Mouse (Mus musculus): Measurements from ENCODE around the gene Krt81. TPM values are rescaled to one million over a fixed set of nuclear protein-coding genes. Genes with fewer than 3 reads are reported as not detected.

Krt81 gene
- polyA plus RNA-seq, 1 experiment from 2014 or later: 0.47 TPM

DNA sequence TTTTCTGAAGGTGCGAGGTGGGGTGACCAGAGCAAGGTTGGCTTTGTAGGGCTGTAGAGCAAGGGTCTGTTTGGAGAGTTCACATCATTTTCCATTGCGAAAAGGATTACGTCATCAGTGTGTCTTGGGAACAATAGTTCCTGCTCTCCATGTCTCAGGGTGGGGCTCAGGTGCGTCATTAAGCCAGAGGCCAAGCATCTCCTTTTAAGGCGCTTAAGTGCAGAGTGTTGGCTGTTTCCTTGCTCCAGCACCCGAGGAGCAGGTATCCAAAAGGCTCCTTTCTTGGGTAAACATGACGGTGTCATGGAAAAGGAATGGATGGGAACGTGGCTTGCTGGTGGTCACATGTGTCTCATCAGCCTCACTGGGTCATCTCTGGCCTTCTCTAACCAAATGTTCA, 8.8 kb downstream of the Krt81 start:
- DNase-seq (ENCODE audit: low spot score): no peak

DNA sequence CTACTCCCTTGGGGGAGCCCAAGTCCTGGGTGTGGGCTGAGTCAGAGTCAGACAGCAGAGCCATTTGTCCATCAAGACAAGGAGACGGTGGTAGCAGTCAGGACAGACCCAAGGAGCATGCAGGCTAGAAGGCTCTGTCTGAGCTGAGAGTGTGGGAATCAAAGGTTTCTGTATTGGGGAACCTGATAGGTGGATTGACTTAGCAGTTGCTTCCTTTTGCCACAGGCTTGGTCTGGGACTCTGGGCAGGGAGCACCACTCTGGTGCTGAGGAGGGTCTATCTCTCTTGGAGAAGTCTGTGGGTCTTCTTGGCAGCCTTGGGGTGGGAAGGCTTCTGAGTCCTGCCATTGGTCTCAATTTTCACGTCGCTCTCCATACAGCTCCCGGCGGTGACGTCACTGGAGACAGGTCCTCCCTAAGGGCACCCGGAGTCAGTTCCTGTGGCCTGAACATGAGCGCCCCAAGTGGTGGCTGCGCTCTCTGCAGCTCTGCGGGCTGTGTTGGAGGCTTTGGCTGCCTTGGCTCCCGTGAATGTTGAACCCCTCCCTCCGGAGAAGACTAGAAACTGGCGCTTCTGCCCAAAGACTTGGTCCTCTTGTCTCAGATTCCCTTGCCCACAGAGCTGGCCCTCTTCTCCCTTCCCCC, 10.3 kb downstream of the Krt81 start:
- DNase-seq (ENCODE audit: low spot score): peak; percentile 55

DNA sequence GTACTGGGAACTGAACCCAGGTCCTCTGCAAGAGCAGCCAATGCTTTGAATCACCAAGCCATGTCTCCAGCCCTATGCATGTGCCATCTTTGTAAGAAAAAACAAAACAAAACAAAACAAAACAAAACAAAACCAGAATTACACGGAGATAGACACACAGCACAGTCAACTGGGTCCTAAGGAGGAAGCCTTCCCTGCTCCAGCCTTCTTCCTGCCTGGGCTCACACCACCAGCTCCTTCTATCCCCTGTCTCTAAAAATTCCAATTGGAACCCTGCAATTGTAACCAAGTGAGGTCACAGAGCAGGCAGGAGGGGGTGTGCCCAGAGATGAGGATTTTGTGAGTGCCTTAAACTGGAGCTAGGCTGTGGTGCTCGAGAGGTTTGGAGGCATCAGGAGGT, 16.1 kb downstream of the Krt81 start, which contains the start of gene Krt88:
Gene Krt88, plus strand, starts transcription at position 301 of the 400 bp plus-strand sequence.
- no peak for DNase-seq (ENCODE audit: low spot score)

DNA sequence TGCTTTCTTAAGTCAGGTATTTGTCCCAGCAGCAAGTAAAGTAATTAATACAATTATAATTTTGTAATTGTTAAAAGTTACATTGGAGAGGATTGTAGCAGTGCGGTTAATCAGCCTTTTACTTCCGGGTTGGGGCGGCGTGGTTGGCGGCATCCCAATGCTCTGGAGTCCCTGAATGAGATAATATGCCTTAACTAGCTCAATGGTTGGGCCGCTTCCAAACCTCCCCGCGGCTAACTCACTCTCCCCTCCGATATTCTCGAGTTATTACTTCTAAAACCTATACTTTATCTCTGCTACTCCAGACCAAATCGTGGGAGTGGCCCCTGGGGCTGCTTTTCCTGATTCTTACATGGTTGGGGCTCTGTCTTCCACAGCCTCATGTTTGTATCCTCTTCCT, 17.0 kb downstream of the Krt81 start:
- DNase-seq (ENCODE audit: low spot score): no peak

DNA sequence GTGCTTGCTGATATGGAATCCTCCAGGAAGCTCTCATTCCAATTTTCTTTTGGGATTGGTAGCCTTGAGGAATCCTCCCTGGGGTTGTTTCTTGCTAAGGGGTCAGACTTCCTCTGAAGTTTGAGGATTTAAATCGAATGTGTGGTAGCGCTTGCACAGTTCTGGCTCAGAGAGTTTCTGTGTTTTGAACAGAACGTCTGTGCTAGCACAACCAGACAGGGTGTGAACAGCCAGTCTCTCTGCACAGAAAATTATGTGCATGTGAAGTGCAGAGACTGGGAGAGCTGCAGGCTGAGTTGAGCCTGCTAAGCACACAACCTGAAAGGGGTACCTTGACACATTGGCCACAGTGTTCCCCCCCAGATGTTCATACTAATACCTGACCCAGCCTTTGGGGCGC, 22.7 kb downstream of the Krt81 start:
- DNase-seq (ENCODE audit: low spot score): no peak

DNA sequence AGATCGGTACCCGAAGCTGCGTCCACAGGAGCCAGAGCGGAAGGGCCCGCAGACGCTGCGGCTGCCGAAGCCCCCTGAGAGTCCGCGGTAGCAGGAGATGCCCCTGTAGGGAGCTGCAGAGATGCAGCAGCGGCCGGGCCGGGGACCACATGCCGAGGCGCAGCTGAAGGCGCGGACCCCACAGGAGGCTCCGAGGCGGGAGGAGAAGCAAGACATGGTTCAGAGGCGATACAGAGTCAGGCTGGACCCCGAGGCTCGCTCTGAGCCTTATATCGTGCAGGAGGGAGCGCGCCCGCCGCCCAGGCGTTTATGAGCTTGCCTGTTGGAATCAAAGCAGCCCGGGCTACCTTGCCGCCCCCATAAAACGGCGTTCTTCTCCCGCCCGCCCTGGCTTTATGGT, 25.0 kb downstream of the Krt81 start, which contains the start of gene Krt87:
Gene Krt87, minus strand, starts transcription at position 250 of the 400 bp plus-strand sequence.
- DNase-seq (ENCODE audit: low spot score): no peak

DNA sequence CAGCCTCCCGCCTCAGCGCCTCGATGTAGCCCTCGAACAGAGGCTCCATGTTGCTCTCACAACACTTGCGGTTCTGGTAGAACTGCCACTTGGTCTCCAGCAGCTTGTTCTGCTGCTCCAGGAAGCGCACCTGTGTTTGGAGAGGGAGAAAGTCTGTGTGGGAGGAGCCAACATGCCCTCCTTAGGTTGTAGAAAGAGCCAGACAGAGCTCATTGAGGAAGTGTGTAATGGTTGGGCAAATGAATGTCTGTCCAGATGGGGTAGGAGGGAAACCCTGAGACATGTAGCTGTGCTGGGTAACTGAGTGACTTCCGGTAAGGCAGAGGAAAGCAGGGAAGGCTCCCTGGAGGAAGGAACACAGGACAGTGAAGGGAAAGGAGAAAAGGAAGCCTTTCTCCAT, 26.9 kb downstream of the Krt81 start:
- no peak for DNase-seq (ENCODE audit: low spot score)

DNA sequence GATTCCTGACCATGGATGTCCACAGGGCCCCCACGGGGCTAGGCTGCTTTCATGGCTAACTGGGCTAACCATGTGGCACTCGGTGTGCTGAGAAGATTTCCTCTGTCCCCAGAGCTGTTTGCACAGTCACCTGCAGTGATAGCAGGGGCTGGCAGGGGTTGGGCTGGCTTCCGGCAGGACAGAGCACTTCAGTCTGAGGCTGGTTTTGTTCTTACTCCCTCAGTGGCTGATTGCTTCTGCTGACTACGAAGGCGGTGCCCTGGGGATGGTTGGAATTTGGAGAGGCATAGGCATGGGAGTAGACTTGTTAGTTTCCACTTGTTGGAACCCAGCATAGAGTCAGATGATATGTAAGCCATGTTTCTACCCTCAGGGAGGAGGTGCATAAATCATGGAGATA, 38.6 kb downstream of the Krt81 start:
- DNase-seq (ENCODE audit: low spot score): no peak

DNA sequence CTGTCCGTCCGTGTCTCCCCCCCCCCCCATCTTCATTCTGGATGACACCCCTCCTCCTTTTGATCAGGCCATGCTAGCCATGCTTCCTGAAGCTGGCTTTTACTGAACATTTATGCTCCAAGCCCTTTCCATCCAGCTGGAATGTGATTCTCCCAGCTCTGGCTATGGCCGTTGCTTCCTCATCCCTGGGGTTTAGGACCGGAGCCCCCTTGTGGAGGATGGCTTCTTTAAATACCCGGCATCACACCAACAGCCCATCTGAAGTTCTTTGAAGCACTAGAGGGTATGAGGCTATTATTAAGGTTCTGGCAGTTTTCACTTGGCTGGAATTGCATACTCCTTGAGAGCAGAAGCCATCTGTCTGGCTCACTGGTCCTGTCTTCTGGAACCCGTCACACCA, 42.6 kb downstream of the Krt81 start:
- DNase-seq (ENCODE audit: low spot score): no peak

DNA sequence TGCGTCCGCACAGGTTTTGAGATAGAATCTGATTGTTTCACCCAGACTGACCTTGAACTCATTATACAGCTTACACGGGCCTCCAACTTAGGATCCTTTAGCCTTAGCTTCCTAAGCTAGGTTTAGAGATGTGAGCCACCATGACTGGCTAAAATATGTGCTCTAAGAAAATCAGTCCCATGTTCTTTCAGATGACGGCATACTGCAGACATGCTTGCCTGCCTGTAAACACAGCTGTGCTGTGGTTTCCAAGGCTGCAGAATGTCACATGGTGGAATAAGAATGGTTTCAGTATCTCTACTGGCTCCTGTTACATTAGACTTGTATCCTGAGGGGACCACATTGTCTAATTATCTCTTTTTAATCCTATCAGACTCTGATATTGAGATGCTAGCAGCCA, 44.6 kb downstream of the Krt81 start:
- no peak for DNase-seq (ENCODE audit: low spot score)

DNA sequence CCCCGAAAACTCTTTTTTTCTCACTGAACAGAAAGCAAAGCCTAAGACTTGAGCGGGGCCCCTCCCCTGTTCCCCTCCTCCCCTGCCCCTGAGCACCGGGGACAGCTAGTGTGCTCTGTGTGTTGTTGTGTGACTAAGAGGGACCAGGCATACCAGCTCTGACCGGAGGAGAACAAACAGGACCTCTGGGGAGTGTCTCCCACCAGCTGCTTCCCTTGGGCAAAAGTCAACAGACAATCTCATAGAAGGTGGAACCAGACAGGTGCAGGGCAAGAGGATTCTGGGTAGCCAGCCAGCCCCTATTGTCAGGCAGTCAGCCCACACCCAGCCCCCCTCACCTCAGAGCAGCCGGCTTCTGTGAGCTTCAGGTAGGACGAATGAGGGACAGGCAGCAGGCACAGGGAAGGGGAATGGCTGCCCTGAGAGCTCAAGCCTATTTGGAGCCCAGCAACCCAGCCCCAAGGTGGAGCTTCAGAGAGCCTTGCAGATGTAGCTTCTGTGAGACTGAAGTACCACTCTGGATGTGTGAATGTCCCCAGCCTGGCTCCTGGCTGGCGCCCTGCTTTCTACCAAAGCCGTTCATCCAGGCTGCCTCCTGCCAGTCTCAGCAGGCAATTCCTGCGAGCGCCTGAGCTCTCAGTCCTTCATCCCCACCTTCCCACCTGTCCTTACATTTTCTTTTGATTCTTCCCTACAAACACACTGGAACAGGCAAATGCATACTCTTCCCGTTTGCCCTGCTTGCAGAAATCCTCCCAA, 48.6 kb downstream of the Krt81 start:
- DNase-seq (ENCODE audit: low spot score): no peak

DNA sequence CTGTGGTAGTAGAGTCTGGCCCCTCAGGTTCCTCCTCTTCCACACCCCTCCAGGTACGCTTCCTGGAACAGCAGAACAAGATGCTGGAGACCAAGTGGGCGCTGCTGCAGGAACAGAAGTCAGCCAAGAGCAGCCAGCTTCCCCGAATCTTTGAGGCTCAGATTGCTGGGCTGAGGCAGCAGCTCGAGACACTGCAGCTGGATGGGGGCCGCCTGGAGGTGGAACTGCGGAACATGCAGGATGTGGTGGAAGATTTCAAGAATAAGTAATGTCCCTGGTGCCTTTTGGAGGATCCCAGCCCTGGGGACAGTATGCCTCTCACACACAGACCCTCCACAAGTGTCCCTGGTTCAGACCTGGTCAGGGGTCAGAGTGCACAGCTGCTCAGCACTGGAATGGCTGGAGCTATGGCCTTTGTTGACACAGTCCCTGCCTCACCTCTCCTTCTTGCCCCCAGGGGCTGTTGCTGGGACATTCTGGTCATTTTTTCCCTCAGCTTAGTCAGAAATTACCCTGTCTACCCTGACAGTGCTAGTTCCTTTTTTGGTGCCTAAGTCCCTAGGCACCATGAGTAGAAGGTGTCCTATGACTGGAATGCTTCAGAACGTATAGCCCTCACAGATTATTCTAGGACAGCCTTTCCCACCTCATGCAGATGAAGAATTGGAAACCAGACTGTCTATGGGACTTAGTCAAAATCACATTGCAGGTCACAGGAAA, 49.5 kb downstream of the Krt81 start:
- DNase-seq (ENCODE audit: low spot score): no peak

DNA sequence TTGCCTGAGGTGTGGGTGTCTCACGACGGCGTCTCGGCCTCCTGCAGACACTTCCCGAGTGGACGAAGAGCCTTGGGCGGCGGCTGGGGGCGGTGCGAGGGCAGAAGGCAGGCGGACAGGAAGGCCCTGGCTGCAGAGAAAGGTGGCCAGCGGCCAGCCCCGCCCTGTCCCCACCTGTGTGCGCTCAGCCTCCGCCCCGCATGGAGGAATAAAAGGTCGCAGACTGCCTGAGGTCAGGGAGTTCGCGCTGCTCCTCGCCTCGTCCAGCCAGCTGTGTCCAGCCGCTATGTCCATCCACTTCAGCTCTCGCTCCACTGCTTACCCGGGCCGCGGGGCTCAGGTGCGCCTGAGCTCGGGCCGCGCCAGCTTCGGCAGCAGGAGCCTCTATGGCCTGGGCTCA, 51.4 kb downstream of the Krt81 start:
- DNase-seq (ENCODE audit: low spot score): no peak

DNA sequence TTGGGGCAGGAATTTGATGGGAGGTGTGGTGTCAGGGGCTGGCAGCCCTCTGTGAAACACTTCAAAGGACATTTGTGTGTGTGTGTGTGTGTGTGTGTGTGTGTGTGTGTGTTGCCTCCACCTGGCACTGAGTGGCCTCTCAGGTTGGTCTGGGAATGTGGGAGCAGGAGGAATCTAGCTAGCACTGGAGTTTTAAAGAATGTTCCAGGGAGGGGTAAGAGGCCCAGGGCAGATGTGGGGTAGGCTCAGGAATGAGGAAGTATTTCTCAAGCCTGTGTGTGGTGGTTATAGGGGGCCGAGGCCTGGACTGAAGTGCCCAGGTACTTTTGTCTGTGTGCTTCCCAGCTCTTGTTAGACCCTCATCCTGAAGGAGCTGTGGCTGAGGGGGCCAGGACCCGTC, 52.8 kb downstream of the Krt81 start, which contains the start of gene Krt7:
Gene Krt7, plus strand, starts transcription at position 269 of the 400 bp plus-strand sequence.
- DNase-seq (ENCODE audit: low spot score): no peak

Other genes starting within 250 kb of the Krt81 start
- 1.2 TPM in 2 replicates for gene Grasp, start 239.6 kb downstream of the Krt81 start, polyA plus RNA-seq (2015; fragmentation: Nextera tagmentation; extraction: Ambion mirVana)
- 24.4 and 27.4 TPM in 2 replicates for gene Nr4a1, start 209.5 kb downstream of the Krt81 start, polyA plus RNA-seq (2015; fragmentation: Nextera tagmentation; extraction: Ambion mirVana)
- 95.1 and 103 TPM in 2 replicates for gene Atg101, start 179.5 kb downstream of the Krt81 start, polyA plus RNA-seq (2015; fragmentation: Nextera tagmentation; extraction: Ambion mirVana)
- gene 6030408B16Rik, start 170.5 kb downstream of the Krt81 start, polyA plus RNA-seq (2015; fragmentation: Nextera tagmentation; extraction: Ambion mirVana): 0.22 and 0.40 TPM in 2 replicates
- gene Krt80, start 93.6 kb downstream of the Krt81 start, polyA plus RNA-seq (2015; fragmentation: Nextera tagmentation; extraction: Ambion mirVana): 0.65 and 0.72 TPM in 2 replicates
- 84.1 and 92.4 TPM in 2 replicates for gene Krt7, start 52.7 kb downstream of the Krt81 start, polyA plus RNA-seq (2015; fragmentation: Nextera tagmentation; extraction: Ambion mirVana)
- gene Krt87, start 24.9 kb downstream of the Krt81 start, polyA plus RNA-seq (2015; fragmentation: Nextera tagmentation; extraction: Ambion mirVana): 0.51 and 0.91 TPM in 2 replicates
- gene Krt88, start 16.0 kb downstream of the Krt81 start, polyA plus RNA-seq (2015; fragmentation: Nextera tagmentation; extraction: Ambion mirVana): 0.28 TPM in 1 of 2 replicates, not detected in the other
- 0.28 and 0.46 TPM in 2 replicates for gene Krt86, start 9.7 kb upstream of the Krt81 start, polyA plus RNA-seq (2015; fragmentation: Nextera tagmentation; extraction: Ambion mirVana)
- gene Krt83, start 27.8 kb upstream of the Krt81 start, polyA plus RNA-seq (2015; fragmentation: Nextera tagmentation; extraction: Ambion mirVana): 1.0 and 1.7 TPM in 2 replicates
- gene Gm49425, start 53.5 kb upstream of the Krt81 start, polyA plus RNA-seq (2015; fragmentation: Nextera tagmentation; extraction: Ambion mirVana): 0.13 and 0.39 TPM in 2 replicates
- gene Krt84, start 69.1 kb upstream of the Krt81 start, polyA plus RNA-seq (2015; fragmentation: Nextera tagmentation; extraction: Ambion mirVana): 0.29 and 0.31 TPM in 2 replicates
- gene Krt82, start 86.9 kb upstream of the Krt81 start, polyA plus RNA-seq (2015; fragmentation: Nextera tagmentation; extraction: Ambion mirVana): 0.05 and 0.08 TPM in 2 replicates
- 0.06 and 0.18 TPM in 2 replicates for gene Krt90, start 99.2 kb upstream of the Krt81 start, polyA plus RNA-seq (2015; fragmentation: Nextera tagmentation; extraction: Ambion mirVana)
- gene Krt75, start 110.2 kb upstream of the Krt81 start, polyA plus RNA-seq (2015; fragmentation: Nextera tagmentation; extraction: Ambion mirVana): 0.21 and 0.27 TPM in 2 replicates
- gene Gm5414, start 164.4 kb upstream of the Krt81 start, polyA plus RNA-seq (2015; fragmentation: Nextera tagmentation; extraction: Ambion mirVana): not detected in 2 replicates
- not detected in 2 replicates for gene Gm5478, start 183.6 kb upstream of the Krt81 start, polyA plus RNA-seq (2015; fragmentation: Nextera tagmentation; extraction: Ambion mirVana)
- gene Krt6b, start 216.5 kb upstream of the Krt81 start, polyA plus RNA-seq (2015; fragmentation: Nextera tagmentation; extraction: Ambion mirVana): 0.80 and 0.94 TPM in 2 replicates
- gene Krt6a, start 230.6 kb upstream of the Krt81 start, polyA plus RNA-seq (2015; fragmentation: Nextera tagmentation; extraction: Ambion mirVana): 3.4 and 7.7 TPM in 2 replicates
- gene Krt5, start 249.1 kb upstream of the Krt81 start, polyA plus RNA-seq (2015; fragmentation: Nextera tagmentation; extraction: Ambion mirVana): 110 and 117 TPM in 2 replicates